Mouse (Mus musculus): ENCODE measurements around the gene Smim12. TPM values are rescaled to one million over a fixed set of nuclear protein-coding genes. Genes with fewer than 3 reads are reported as not detected.

The Smim12 gene
- 10 to 100 TPM; 50.9 to 54.2 TPM for total RNA-seq (2021)
- long read RNA-seq, experiment 1, transcript Smim12-201 (2 exons, 1,022 nt): major isoform, 21 of 22 reads
- long read RNA-seq, experiment 1, partial matches to known transcripts: 0 of 22 reads
- long read RNA-seq, experiment 1, other reads (novel, unspliced or antisense): 1 of 22 reads
- long read RNA-seq, experiment 2, transcript Smim12-201 (2 exons, 1,022 nt): major isoform, 76 of 81 reads
- long read RNA-seq, experiment 2, partial matches to known transcripts: 5 of 81 reads
- long read RNA-seq, experiment 2, other reads (novel, unspliced or antisense): 0 of 81 reads

DNA sequence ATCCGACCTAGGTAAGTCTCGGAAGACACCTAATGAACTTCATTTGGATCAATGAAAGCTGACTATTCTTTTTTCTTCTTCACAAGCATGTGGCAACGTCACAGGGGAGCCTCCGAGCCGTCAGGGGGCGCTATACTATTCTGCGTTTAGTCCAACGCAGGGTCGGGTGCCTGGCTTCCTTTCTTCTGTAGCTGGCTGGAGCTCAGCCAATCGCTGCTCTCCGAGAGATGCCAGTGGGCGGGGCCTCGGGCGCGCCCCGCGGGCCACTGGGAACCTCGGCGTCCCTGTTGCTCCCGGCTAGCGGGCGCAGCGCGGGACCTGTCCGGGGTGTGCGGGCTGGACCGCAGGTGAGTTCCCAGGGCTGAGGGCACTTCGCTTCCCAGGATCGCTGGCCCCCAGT lies at the start of gene Smim12:
Gene Smim12, plus strand, starts transcription at position 233 of the 400 bp plus-strand sequence.
- DNase-seq (ENCODE audit: low spot score in 2 of 2): peak; percentile 99 to 100

DNA sequence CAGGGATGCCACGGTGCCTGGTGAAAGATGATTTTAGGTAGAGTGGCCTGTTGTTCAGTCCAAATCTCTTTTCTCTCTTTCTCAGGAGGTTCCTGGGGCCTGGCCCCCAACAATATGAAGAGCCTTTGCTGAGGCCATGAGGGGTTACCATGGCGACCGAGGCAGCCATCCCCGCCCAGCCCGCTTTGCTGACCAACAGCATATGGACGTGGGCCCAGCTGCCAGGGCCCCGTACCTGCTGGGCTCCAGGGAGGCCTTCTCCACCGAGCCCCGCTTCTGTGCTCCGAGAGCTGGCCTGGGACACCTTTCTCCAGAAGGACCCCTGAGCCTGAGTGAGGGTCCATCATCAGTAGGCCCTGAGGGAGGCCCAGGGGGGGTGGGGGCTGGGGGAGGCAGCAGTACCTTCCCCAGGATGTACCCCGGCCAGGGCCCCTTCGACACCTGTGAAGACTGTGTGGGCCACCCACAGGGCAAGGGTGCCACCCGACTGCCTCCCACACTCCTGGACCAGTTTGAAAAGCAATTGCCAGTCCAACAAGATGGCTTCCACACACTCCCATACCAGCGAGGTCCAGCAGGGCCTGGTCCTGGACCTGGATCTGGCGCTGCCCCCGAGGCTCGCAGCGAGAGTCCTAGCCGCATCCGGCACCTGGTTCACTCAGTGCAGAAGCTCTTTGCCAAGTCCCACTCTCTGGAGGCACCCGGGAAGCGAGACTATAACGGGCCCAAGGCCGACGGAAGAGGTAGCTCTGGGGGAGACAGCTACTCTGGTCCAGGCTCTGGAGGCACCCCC lies 48.9 kb upstream of the Smim12 start:
- DNase-seq (ENCODE audit: low spot score in 2 of 2): no peak

DNA sequence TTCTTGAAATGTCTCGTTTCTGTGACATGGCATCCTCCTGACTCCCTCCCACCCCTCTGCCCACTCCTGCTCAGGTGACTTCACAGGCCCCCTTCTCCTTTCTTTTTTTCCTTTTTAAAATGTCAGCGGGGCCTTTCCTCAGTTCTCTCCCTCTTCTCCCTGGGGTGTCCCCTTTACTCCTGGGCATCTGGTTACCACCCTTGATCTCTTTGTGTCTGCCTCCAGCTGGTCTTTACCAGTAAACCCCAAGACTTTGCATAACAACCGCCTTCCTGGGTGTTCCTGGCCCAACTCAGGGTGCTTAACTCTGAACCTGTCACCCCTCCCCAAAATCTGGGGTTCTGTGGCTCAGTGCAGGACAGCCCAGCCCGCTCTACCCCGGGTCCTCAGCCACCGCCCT lies 45.0 kb upstream of the Smim12 start:
- no peak for DNase-seq (ENCODE audit: low spot score in 2 of 2)

DNA sequence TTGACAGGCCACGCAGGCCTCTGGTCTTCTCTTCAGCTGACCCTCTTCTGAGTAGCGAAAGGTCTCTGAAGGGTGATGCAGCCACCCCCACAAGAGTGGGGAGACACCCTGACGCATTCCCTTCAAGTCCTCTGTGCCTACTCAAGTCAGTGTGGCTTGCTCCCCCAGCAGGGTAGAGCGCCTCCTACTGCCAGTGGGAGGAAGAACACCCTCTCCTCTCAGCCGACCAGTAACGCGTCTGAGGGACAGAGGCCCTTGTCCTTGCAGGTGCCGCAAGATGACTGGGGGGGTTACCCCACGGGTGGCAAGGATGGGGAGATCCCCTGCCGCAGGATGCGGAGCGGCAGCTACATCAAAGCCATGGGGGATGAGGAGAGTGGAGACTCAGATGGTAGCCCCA lies 44.2 kb upstream of the Smim12 start:
- no peak for DNase-seq (ENCODE audit: low spot score in 2 of 2)

DNA sequence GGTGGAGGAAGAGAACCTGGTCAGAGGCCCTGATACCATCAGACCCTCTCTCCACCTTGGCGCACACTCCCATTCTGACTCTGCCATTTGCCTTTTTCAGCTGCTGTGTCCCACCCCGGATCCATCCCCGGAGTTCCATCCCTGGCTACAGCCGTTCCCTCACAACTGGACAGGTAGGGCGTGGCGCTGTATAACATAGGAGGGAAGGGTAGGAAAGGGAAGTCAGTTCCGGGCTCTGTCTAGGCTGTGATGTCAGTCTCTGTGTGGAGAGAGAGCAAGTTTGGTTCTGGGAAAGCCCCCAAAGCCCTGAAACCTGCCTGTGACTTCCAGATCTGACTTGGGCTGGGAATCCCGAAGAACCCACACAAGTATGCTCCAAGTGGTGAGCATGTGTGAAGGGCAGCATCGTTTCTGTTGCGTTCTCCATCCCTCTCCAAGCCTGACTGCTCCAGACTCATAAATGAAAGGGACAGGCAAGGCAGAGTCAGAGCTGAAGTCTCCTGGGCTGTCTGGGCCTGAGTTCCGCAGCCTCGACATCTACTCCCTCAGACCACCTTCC lies 43.3 kb upstream of the Smim12 start:
- no peak for DNase-seq (ENCODE audit: low spot score in 2 of 2)

DNA sequence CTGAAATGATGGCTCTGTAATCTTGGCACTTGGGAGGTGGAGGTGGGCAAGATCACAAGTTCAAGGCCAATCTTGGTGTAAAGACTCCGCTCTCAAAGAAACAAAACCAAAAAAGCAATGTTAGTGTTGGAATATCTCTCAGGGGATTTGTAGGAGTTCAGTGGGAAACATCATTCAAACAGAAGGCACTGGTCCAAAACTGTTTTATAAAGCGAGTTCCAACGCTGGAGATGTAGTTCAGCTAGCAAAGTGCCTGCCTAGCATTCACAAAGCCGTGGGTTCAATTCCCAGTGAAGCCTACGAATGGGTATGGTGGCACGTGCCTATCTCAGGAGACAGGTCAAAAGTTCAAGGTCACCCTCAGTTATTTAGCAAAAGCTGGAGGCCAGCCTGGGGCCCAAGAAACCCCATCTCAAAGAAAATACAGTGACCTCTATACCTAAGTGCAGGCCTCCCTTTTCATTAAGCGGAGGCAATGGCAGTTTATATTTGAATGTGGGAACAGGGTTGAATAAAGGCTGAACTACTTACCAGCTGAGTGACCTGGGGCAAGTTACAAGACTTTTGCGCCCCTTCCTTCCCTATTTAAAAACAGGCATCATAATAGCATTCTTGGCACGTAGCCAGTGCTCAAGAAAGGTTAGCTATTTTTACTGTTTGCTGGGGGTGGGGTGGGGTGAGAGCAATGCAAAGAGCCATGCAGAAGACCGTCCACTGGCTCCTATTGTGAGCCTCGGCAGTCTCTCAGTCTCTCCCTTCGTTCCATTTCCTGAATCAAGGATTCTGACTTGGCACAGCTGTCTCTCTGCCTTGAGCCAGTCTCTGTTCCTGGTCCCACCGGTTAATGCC lies 42.6 kb upstream of the Smim12 start:
- no peak for DNase-seq (ENCODE audit: low spot score in 2 of 2)

DNA sequence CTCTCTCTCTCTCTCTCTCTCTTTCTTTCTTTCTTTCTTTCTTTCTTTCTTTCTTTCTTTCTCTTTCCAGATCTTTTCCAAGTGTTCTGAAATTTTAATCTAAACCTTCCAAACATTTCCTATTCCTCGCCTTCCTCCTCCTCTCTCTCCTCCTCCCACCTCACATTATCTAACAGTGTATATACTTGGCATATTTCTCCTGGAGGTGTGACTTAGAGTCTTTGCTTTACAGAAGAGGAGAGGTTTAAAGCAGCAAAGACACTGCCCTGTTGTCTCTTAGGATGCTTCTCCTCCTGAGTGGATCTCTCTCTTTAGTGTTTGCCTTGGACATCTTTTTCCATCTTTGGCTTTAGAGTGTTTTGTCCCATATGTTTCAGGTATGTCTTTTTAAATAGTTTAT lies 40.5 kb upstream of the Smim12 start:
- no peak for DNase-seq (ENCODE audit: low spot score in 2 of 2)

DNA sequence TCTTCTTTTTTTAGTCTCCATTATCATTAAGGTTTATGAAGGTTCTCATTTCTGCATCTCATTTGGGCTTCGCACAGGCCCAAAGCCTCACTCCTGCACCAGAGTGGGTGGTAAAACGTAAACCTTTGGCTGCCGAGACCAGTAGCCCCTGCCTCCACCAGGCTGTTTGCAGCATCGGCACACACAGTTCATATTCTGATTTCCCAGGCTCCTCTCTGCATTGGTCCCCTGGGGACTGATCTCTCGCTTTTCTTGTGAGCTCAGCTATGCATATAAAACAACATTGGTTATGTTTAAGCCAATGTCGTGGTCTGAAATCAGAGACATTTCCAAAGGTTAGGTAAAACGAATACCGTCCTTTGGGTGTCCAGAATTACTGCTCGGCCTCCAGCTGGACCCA lies 32.3 kb upstream of the Smim12 start:
- no peak for DNase-seq (ENCODE audit: low spot score in 2 of 2)

DNA sequence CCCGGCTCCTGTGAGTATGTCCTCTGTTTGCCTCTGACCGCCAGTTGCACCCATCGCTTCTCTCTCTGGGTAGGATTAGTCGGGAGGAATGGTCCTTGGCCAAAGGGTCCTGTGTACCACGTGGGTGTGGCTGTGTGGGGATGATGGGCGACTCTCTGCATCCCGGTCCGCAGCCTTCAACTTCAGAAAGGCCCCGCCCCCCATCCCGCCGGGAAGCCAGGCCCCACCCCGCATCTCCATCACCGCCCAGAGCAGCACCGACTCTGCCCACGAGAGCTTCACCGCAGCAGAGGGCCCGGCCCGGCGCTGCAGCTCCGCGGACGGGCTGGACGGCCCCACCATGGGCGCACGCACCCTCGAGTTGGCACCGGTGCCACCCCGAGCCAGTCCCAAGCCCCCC lies 29.1 kb upstream of the Smim12 start:
- DNase-seq (ENCODE audit: low spot score in 2 of 2): no peak

DNA sequence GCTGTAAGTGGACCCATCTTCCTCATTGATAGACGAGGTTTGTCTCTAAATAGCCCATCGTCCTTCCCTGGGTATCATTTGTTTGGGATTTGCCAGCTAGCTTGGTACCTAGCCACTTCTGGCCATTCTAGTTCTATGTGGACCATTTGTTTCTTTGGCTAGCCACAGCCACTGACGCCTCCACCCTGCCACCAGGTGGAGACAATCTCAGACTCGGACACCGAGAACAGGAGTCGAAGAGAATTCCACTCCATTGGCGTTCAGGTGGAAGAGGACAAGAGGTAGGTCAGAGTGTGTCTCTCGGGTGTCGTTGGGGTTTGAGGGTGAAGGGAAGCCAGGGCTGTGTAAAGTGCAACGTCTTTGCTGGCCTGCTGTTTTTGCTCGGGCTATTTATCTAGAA lies 28.5 kb upstream of the Smim12 start:
- DNase-seq (ENCODE audit: low spot score in 2 of 2): no peak

DNA sequence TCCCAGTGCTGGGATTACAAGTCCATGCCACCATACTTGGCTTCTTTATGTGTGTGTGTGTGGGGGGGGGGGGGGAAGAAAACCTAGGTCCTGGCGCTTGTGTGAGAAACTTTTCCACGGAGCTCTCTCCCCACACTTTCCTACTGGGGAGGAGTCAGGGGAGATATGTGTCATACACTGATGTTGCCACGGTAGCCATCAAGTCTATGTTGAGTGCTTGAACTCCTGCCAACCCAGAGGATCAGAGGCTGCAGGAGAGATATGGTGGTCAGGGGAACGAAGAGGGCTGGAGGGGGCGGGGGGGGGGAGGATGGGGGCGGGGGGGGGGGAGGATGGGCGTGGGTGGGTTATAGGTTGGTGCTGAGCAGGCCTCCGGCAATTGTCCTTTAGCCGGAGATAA lies 27.8 kb upstream of the Smim12 start:
- DNase-seq (ENCODE audit: low spot score in 2 of 2): no peak

DNA sequence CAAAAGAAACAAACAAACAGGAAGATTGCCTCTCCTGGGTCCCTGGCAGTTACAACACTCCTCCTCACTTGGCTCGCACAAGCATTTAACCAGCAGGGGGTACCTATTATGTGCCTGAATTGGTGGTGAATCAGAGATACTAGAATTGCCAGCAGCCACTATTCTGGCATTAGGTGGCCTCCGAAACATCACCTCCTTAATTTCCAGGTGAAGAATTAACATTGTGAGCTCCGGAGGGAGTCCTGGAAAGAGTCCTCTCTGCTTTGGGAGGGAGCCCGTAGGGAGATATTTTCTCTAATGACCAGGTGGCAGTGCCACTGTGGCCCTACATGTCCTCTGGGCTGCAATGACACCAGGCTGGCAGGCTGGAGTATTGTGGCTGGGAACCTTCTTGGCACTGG lies 27.3 kb upstream of the Smim12 start:
- DNase-seq (ENCODE audit: low spot score in 2 of 2): no peak

DNA sequence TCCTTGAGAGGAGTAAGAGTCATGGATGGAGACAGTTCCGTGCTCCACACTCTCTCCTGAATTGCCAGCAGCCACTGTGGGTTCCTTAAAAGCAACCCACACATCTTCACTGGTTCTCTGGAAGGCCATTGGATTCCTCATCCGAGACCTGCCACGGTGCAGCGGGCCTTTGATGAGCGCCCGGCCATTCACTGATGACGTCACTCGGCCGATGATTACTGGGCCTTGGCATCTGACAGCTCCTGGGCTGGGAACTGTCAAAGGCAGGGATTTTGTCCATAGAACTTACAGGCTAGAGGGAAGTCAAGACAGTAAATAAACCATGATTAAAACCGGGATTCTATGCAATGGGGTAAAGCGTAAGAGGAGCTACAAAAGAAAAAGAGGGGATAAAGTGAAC lies 26.5 kb upstream of the Smim12 start:
- peak in 1 of 2 experiments; percentile 7 for DNase-seq (ENCODE audit: low spot score in 2 of 2)

DNA sequence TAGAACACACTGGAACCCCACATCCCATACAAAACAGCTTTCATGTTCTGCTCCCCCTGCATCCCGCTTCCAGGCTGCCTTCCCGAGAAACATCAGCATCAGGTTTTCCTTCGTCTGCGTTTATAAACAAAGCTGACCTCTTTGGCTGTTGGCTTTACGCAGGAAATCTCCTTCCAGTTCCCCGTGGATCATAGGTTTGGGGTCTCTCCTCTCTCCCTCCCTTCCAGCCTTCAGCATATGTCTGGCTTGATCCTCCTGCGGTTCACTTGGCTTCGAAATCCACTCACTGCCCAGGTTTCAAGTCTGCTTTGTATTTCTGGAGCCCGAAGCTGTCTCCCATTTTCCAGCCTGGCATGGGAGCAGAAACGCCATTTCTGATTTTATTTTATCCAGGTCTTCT lies 20.3 kb upstream of the Smim12 start:
- no peak for DNase-seq (ENCODE audit: low spot score in 2 of 2)

DNA sequence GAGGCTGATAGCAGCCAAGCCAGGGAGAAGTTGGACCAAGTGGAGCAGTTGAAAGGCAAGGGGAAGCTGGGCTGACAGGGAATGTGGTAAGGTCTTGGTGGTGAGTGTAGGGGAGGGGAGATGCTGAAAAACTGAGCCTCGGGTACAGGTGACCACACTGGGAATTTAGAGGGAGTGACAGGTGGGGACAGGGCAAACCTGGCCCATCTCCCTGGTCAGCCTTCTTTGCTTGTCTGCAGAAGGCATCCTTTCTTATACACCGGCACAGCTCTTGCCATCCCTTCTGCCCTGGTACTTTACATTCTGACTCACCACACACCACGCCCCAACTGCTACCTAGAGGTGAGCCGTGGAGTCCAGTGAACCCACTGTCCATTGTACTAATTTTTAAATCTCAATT lies 19.8 kb upstream of the Smim12 start:
- DNase-seq (ENCODE audit: low spot score in 2 of 2): no peak

DNA sequence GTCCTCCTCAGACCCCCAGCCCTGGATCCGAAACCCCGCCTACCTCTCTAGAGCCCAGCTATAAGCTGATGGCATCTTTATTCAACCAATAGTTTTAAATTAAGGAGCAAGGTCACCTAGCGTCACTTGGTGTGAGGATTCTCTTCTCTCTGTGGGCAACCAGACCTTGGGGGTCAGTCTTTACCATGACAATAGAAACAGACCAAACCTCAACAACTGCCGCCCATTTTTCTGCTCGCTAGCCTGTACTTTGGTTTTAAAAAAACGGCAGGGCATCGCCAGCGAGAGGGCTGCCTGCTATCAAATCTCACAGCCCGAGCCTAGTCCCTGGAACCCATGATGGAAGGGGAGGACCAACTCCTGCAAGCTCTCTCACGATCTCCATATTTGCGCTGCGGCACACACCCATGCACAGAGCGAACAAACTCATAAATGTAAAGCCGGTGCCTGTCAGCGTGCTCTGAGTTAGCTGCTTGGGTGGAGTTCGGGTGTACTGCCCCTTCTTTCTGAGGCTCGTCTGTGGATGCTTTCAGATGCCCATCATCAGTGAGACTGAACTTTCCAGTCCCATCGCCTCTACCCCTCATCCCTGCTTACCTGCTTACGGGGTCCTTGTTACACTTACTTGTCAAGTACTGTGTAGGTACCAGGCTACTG lies 19.0 kb upstream of the Smim12 start:
- no peak for DNase-seq (ENCODE audit: low spot score in 2 of 2)

DNA sequence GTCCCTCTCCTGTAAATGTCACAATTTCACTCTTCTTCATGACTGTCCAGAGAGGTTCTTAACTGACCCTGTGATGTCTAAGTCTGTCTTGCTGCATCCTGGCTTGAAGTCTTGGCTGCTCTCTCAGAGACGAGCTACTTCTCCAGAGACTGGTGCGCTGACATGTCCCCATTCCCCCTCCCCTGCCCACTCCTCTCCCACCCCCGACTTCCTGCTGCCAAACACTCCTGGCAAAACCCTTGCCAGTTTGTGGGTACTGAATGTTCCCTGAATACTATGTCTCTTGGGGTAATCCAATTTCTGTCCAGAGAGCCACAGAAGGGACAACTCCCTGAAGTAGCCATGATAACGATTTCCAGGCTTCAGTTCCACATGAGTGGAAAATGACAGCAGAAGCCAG lies 17.5 kb upstream of the Smim12 start:
- DNase-seq (ENCODE audit: low spot score in 2 of 2): no peak

DNA sequence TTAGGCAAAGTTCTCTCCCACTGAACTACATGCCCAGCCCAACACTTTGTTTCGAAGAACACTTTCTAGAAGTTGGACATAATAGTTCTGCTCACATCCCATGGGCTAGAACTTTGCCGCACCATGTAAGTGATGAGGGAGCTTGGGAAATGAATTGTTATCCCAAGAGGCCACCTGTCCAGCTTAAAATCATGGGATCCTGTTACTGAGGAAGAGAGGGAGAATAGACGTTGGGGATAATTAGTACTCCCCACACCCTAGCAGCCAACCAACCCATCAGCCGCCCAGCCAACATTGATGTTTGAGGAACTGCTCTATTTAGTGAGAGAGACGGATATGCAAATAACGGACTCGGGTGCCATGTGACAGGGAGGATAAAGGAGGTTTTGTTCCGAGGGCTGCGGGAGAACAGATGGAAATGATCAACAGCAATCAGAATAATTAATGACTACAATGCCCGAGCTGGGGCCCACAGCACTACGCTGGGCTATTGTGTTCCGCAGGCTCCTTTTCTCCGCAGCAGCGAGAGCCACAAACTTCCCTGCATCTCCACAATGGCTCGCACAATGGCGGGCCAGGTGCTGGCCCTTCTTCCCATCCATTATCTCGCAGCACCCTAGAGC lies 16.4 kb upstream of the Smim12 start:
- no peak for DNase-seq (ENCODE audit: low spot score in 2 of 2)

DNA sequence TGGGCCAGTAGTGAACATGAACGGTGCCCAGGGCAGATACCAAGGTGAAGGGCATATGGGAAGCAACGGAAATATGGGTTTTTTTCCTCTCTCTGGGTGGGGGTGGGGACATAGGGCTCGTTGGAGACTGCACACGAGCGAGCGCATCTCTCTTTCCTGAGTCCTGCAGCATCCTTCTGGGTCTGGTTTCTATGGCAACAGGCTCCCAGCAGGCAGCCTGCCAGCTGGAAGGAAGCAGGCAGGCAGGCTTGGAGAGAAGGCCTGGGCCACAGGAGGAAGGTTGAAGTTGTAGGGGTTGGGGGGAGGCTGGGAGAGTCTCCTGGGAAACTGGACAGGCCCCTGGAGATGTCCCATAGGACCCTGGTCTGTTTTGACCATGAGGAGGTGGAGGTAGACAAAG lies 11.6 kb upstream of the Smim12 start:
- no peak for DNase-seq (ENCODE audit: low spot score in 2 of 2)

DNA sequence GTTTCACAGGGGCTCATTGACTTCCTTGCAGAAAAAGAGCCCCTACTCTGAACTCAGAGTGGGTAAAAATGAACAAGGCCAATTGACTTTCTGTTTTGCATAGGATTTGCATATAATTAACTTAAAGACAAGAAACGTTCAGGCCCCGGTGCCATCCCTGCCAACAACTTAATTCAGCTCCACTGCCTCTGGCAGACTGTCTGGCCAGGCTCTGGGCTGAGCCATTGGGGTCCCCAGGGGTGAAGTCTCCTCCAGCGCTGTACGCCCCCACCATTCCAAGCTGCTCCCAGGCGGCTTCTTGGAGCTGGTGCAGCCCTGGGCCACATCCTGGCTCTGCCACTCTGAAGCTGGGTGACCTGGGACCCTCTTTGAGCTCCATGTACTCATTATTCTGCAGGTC lies 11.0 kb upstream of the Smim12 start:
- no peak for DNase-seq (ENCODE audit: low spot score in 2 of 2)

Measured in adrenal gland, adult 18-20 months (tissue).